Mouse (Mus musculus) cortical plate, adult 2 months (tissue): ENCODE measurements at regions not wholly inside any gene's neighbourhood (a gene's known extent, or its start where the extent isn't known, plus 50 kb on each side); places are given as distances from the start of the nearest gene placed in this dataset.

Source experiments
- CTCF ChIP-seq: fragments of 200-500 bp; IDR thresholded peaks from 2 replicates; pipeline ENCODE4 v1.5.1; 2011; ENCODE audit warnings: mild to moderate bottlenecking, control low read depth, low read length; ENCODE audit not compliant: insufficient read depth; ENCODE audit errors: extremely low read depth
- POLR2A ChIP-seq: fragments of 200-500 bp; IDR thresholded peaks from 2 replicates; pipeline ENCODE4 v1.6.1; 2011; ENCODE audit warnings: mild to moderate bottlenecking, low read length, control low read depth; ENCODE audit not compliant: insufficient read depth; ENCODE audit errors: extremely low read depth

DNA sequence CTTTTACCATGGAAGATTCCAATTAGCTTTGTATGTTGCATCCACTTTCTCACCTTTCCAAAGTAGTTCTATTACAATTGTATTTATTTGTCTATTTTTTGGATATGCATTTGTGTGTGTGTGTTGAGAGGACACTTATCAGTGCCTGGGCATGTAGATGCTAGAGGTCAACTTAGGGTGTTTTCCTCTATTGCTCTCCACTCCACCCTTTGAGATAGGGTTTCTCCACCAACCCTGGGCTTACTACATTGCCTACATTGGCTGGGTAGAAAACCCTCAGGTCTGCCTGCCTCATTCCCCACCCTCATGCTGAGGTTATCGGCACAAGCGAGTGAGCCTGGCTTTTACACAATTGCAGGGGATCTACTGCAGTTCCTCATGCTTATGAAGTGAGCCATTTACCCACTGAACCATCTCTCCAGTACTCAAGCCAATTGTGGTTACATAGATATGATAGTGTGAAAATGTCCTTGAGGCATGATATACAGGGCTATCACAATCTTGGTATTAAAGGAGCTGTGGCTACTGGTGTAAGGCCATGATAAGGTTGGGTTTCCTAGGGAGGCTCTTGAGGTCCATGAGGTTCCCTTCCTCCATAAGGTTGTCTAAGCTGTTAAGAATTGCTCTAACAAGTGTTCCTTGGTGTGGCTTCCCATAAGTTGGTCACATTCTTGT lies 87.6 kb downstream of the Otud1 start:
- TF ChIP-seq CTCF: no peak
- TF ChIP-seq POLR2A: no peak
